Mouse (Mus musculus) embryo, embryonic 11.5 days (tissue): ENCODE data around the gene Amigo3.
"Not testable (repeated sequence)": the region's sequence is repeated elsewhere in the genome, so short reads cannot be mapped to it uniquely, and the experiment has no call there.

Experiments used
- DNase-seq: peaks from one replicate; pipeline ENCODE4 v3.0.0-alpha.2; 2012; ENCODE audit warnings: low read depth, low spot score

Gene Amigo3

DNA sequence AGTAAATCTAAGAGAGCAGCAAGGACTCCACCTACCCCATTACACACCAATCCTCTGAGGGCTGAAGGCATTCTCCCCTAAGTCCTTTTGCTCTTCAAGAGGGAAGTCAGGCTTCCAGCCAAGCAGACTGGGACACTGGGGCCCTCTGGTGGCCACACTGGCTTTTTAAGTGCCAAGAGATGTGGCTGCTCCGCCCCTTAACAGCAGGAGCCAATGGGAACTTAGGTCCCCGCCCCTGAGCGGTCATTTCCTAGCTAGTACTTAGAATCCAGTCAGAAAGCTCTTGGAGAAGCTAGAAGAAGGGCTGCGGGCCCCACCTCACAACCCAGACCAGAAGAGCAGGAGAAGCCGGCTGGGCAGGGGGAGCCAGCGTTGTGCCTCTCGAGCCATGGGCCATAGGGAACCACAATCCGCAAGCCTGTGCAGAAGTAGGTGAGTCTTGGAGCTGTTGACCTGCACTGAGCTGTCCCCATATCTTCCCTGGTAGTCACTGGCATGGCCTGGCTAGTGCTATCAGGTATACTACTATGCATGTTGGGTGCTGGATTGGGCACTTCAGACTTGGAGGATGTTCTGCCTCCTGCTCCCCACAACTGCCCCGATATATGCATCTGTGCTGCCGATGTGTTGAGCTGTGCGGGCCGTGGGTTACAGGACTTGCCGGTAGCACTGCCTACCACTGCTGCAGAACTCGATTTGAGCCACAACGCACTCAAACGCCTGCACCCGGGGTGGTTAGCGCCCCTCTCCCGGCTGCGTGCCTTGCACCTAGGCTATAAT is at the start of gene Amigo3:
Amigo3 (plus strand) TSS at position 275 of the 780 bp plus-strand sequence.
- DNase-seq = peak; percentile 90

DNA sequence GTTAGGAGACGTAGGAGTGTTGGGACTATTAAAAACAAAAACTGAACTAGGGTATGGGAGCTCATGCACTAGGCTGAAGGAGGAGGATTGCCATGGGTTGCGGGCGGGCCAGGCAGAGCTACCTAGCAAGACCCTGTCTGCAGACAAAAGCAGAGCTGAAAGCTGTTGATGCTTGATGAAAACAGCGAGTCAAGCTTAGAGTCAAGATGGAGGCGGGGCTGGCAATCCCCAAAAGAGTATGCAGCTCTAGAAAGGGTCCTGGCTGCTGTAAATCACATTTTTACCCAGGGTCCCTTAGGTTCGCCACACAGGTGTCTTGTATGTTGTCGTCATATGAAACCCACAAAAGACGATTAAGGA is 49.4 kb upstream of the Amigo3 start:
- no peak for DNase-seq

DNA sequence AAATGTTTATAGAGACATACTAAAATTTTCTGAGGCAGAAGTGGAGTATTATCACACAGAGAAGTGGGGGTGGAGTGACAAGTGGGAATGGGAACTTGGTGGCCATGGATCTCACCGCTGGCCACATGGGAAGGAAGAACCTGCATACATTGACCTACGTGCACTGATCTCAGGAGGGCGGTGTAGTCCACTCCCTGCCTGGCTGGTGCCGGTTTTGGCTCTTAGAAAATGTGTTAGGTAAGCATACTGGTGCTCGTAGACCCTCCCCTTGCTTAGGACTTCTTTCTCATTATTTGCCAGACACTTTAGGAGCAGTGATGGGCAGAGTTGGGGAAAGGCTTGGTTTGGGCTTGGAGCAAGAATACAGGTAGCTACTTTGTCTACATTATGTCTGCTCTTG is 44.9 kb upstream of the Amigo3 start:
- no peak for DNase-seq

DNA sequence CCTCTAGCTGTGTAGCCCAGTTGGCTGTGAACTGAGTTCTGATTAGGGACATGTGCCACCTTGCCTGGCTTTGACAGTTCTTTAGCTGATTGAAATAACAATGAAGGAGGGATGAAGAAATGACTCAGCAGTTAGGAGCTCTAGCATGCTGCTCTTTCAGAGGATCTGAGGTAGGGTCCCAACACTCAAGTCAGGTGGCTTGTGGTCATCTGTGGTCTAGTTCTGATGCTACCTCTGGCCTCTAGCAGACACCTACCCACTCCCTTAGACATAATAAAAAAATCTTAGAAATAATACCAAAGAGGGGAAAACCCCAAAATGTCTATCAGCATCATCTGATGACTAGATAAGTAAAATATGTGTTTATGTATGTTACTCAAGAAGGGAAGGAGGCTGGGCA is 42.6 kb upstream of the Amigo3 start:
- DNase-seq = no peak

DNA sequence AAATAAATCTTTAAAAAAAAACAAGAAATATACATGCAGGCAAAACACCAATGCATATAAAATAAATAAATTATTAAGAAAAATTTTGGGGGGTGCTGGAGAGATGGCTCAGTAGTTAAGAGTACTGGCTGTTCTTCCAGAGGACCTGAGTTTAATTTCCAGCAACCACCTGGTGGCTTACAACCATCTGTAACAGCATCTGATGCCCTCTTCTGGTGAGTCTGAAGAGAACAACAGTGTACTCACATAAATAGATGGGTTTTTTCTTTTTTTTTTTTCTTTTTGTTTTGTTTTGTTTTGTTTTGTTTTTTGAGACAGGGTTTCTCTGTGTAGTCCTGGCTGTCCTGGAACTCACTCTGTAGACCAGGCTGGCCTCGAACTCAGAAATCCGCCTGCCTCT is 39.4 kb upstream of the Amigo3 start:
- DNase-seq = not testable (repeated sequence)

DNA sequence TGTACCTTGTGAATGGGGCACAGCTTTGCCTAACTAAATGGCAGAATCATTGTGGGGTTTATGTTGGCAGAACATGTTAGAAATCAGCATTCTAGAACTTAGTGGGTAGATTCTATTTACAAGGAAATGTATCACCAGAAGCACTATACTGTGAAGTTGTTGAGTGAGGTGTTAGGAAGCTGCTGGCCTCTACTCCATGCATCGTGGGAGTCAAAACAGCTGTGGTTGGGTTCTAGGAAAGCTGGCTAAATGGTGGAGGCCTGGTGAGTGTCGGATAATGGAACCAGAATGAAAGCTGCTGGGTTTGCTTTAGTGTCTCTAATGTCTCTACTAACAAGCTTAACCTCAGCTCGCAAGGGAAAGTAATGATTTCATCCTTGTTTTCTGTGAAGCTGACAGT is 35.8 kb upstream of the Amigo3 start:
- no peak for DNase-seq

DNA sequence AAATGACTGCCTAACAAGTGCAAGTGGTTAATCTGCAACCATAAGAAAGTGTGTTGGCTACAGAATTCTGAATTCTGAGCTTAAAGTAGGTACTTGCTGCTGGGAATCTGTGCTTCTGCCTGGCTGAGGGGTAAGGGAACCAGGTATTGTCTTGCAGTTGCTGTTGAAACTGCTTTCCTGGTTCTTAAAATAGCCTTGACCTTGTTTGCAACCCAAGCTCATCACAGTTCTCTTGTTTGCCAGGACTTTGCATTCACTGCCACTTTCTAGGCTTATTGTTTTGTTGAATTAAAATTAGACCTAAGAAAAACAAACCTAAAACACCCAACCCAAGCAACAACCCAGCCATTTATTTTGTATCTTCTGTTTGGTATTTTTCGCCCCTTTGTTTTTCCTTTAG is 32.2 kb upstream of the Amigo3 start:
- no peak for DNase-seq

DNA sequence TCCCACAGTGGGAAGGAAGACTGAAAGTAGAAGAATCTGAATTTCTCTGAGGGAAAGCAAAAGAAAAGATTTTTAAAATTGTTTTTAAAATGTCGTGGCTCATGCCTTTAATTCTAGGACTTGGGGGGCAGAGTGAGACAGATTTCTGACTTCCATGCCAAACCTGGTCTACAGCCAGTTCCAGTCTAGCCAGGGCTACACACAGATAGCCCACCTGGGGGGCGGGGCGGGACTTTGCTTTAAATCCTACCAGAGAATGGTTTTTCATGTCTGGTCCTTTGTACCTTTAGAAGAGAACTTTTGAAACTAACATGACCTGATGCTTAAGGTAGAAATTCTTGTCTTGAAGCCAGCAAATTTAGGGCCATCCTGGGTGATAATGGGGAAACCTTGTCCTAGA is 29.7 kb upstream of the Amigo3 start:
- DNase-seq = no peak

DNA sequence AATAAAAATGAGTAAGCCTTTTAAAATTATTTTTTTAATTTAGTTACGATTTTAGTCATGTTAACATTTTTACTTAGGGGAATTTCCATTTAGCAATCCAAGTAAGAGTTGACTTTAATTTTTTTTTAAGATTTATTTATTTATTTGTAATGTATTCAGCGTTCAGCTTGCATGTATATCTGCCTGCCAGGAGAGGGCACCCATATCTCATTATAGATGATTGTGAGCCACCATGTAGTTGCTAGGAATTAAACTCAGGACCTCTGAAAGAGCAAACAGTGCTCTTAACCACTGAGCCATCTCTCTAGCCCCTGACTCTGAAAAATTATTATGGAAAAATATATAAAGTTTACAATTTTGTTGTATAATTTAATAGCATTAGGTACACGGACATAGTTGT is 26.4 kb upstream of the Amigo3 start:
- no peak for DNase-seq

DNA sequence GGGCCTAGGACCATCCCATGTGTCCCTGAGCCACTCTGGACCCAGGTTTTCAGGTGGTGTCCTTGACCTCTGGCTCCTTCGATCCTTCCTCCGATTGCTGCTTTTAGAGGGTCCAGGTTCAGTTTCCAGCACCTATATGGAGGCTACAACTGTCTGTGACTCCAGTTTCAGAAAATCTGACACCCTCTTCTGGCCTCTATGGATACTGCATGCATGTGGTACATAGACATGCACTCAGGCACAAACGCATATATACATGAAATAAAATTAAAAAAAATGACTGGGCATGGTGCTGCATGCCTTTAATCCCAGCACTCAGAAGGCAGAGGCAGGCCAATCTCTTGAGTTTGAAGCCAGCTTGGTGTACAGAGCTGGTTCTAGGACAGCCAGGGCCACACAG is 25.1 kb upstream of the Amigo3 start:
- DNase-seq = no peak

DNA sequence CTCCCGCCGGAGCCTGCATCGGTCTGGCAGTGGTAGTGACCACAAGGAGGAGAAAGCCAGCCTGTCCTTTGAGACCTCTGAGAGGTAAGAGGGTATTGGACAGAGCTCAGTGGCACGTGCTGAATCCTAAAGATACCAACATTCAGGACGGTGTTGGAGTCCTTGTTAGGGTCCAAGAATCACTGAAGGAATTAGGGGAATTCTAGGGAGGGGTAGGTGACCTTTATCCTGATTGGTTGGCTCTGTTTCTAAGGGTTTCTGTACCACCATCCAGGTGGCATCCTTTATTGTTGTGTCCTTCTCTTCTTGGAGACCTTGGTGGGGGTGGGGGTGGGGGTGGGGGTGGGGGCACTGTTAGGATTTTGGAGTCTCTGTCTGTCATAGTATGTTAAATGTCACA is 20.8 kb upstream of the Amigo3 start:
- DNase-seq = no peak

DNA sequence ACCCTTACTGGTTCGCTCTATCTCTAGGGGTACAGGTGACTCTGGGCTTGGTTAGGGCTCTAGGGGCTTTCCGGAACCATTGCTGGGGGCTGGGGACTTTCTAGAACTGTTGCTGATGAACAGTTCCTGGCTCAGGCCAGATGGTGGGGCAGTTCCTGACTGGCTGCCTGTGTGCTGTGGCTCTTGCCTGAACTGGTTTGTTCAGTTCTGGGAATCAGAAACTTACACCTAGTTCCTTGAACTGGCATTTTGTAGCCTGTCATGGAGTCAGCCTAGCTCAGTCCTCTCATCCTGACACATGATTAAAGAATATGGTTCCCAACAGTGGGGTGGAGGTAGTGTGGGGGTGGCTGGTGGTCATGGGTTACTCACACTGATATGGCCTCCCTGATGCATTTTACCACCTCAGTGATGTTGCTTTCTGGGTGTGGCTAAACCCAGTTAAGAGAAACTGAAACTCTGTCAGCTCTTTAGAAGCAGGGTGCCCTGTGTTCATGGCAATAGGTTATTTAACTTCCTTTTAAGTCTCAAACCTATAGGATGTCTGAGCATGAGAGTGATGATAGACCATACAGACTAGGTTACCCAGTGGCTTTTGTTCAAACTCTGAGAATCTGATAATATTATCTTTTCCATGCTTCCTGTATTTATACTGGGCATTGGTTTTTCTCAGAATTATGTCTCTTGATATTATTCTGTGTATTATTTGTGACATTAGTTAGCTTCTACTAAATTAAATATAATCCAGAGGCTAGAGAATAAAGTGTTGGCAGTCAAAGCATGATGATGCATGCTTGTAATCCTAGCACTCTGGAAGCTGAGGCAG is 17.4 kb upstream of the Amigo3 start:
- DNase-seq = no peak

DNA sequence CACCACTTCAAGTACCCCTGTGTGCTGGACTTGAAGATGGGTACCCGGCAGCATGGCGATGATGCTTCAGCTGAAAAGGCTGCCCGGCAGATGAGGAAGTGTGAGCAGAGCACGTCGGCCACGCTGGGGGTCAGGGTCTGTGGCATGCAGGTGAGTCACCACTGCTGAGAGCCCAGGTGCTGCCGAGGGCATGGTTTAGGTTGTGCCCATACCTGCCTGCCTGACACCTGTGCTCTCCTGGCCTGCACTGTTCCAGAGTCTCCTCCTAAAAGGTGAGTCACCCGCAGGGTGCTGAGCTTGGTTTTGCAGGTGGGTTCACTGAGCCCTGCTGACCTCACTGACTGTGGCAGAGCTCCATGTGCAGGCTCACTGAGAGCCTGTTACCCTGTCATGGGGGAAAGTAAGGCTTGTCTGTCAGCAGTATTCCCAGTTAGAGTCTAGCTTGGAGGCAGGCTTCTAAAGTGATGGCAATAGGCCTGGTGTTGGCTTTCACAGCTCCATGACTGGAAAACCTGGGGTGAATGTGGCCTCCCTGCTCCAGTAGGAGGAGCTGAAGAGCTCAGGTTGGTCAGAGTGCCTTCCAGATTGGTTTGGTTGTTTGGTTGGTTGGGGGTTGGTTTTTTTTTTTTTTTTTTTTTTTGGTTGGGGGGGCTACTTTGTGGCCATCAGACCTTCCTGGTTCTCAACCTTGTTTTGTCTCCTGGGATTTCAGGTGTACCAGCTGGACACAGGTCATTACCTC is 8.0 kb upstream of the Amigo3 start:
- DNase-seq = no peak

DNA sequence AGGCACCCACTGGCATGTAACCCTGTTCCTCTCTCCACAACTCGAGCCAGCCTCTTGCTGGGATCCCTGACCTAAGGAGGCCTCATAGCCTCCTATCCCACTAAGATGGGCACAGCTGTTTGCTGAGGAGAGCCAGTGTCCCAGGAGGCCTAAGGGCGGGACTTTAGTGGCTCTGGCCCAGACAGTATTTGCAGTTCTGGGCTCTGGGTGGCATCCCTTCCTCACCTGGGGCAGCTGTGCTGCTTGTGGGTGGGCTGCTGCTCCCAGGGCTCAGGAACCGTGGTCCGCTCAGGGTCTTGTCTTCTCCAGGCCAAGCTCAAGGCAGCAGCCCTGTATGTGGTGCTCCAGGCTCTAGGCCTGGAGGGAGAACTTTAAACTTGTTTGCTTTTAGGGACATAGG is 6.4 kb upstream of the Amigo3 start:
- no peak for DNase-seq

DNA sequence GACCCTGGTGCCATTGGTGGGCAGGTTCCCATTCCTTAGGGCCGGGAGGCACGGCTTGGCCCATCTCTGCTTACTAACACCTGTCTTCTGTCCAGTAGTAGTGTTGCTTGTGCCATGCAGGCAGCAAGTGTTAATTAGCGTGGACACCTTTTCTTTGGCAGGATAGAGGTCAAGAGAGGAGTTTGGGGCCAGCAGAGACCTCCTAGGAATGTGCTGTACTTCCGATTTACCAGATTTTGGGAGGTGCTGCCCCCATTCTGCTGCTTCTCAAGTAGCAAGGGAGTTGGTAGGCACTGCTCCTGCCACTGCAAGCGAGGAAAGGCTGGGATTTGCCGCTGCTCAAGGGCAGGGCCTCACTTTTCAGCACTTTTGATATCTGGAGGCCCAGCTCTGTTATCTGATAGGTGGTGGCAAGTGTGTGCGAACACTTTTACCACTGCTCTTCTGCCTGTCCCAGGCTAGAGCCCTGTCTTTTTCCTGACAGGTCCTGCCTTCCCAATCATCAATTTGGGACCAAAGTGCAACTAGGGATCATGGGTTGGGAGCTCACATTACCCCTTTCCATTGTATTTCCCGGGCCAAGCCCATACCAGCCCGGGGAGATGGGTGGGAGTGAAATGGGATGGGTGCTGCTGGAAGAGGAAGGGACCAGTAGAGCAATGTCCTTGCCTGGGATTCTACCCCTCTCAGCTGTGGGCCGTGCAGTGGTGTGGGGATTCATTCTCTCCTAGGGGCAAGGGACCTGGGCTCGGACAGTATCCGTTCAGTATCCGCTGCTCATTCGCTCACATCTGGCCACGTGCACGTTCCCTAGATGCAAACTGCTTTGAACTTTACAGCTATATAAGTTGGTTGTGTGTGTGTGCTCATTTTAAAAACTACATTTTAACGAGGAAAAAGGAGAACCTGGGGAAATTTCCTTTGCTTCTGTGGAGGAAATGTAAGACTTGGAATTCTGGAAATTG is 5.1 kb upstream of the Amigo3 start:
- no peak for DNase-seq

DNA sequence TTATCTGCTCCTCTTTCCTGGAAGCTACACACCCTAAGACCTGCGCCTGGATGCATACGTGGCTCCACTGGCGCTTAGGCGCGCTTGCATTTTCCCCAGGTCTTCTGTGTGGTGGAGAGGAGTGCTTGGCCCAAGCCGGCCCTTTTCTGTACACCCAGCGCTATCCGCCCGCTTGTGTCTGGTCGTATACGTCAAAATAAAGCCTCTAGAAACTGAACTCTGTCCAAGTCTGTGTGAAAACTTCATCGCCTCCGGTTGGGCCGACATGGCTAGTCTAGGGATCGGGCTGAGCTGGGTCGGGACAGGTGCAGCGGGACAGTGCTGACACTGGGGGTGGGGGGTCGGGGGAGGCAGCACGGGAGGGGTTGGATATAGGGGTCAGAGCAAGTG is 4.4 kb upstream of the Amigo3 start:
- no peak for DNase-seq

DNA sequence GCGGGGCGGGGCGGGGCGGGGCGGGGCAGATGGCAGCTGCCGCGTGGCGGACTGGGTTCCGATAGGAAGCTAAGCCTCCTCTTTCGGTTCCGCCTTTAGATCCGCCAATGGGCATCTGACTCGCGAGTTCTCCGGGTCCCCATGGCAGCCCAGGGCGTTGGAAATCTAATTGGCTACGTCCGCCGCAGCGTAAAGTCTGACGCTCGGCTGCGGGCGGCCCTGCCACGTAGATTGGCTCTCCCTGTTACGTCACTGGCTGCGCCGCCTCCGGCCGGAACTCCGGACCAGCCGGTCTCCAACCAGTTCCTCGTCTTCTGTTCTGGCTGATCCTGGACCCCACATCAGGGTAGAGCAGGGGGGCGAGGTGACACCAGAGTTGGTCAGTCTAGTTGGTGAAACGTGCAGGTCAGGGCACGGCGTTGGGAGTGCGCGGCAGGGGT is 3.9 kb upstream of the Amigo3 start, which contains the start of gene Gmppb:
Gmppb (plus strand) TSS at position 227 of the 440 bp plus-strand sequence.
- DNase-seq = peak; percentile 91

DNA sequence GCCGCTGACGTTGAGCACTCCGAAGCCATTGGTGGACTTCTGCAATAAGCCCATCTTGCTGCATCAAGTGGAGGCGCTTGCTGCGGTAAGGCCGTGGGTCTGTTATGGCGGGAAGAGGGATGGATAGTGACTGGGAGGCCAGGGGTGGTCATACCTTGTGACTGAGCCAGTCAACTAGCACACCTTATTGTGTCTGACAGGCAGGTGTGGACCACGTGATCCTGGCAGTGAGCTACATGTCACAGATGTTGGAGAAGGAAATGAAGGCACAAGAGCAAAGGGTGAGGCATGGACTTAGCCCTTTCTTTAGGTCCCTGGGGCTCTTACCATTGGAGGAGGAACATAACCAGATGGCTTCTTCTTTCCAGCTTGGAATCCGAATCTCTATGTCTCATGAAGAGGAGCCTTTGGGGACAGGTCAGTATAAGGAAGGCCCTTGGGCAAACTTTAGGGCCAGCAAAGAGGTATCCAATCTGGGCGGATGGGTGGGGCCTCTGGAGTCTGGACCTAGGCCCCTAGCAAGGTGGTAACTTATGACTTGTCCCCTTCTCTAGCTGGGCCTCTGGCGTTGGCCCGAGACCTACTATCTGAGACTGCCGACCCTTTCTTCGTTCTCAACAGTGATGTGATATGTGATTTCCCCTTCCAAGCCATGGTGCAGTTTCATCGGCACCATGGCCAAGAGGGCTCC is 3.3 kb upstream of the Amigo3 start:
- no peak for DNase-seq

DNA sequence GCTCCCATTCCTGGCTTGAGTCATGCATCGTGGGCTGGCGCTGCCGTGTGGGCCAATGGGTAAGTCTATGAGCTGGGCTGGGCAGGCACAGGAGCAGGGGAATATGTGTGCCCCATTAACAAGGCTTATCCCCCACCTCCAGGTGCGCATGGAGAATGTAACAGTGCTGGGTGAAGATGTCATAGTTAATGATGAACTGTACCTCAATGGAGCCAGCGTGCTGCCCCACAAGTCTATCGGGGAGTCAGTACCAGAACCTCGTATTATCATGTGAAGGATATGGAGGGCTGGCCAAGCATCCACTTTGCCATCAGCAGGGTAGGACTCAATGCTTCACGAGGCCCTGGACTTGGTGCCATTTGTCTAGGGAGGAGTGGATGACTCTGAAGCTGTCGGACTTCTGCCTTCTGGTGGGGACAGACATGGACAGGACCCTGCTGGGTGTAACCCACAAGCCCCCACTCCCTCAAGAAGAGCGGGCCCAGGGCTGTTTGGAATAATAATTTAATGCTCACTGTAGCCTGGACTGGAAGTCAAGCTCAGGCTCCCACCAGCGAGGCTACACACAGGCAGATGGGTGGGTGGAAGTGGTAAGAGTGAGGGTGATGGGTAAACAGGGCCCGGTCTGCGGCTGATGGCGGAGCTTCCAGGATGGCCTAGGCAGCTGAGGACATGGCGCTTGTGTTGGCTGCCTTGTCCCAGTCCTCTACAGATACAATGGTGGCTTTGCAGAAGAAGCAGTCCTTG is 1.6 kb upstream of the Amigo3 start:
- DNase-seq = no peak

DNA sequence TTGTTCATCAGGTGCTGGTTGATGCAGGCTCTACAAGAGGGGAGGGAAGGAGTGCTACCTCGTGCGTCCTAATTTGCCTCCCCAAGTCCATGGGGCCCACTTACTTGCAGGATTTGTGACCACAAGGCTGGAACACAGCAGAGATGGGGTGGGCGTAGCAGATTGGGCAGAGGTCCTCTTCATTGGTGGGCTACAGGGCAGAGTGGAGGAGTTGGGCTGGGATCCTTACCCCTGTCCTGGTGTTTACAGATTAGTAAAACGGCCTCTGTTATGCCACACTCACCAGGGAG is 1.1 kb upstream of the Amigo3 start:
- DNase-seq = no peak
